Mouse (Mus musculus): ENCODE measurements at regions not wholly inside any gene's neighbourhood (a gene's known extent, or its start where the extent isn't known, plus 50 kb on each side); places are given as distances from the start of the nearest gene placed in this dataset.
A peak's percentile ranks its signal among the peaks of the same experiment; 100 is the strongest.

DNA sequence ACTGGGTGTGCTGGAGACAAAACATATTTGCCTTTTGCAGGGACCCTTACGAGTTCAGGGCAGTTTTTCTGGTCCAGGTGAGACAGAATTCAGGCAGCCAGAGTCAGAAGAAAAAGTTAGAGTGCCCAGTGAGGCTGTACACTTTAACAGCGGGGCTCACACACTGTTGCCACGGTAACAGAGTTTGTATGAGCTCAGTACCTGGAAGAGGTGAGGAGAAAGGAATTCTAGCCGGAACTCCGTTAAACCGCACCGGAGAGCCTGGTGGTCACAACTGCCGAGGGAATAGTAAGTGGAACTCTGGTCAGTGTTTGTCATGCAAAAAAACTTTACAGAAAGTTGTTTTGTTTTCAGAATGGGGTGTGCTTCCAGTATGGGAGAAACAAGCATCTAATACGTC is 222.6 kb upstream of the Pabpc6 start:
- ATAC-seq (no peak), DNase-seq (ENCODE audit: low spot score) (peak; percentile 42)
- Histone ChIP-seq H3K4me3 (ENCODE audit: low read length) (no peak overlapping the region), H3K27ac (no peak overlapping the region), H3K9ac (replicated peaks; ENCODE audit: low read length) (no peak overlapping the region), H3K36me3 (ENCODE audit: insufficient read depth, low read length) (no peaks in the 10 kb centered on the region), H3K9me3 (ENCODE audit: low read length) (no peaks in the 10 kb centered on the region), H3K27me3 (ENCODE audit: insufficient read depth, low read length) (no peaks in the 10 kb centered on the region), H3K4me2 (ENCODE audit: low read depth, low read length) (no peak overlapping the region), H3K4me1 (ENCODE audit: insufficient read depth, low read length) (peaks cover 14% of the 10 kb centered on the region)
- TF ChIP-seq CTCF (IDR thresholded peaks at IDR 0.05; ENCODE audit: low read depth), result no peak
- 63% methylated on average over 9 of the region's 9 CpGs for WGBS

DNA sequence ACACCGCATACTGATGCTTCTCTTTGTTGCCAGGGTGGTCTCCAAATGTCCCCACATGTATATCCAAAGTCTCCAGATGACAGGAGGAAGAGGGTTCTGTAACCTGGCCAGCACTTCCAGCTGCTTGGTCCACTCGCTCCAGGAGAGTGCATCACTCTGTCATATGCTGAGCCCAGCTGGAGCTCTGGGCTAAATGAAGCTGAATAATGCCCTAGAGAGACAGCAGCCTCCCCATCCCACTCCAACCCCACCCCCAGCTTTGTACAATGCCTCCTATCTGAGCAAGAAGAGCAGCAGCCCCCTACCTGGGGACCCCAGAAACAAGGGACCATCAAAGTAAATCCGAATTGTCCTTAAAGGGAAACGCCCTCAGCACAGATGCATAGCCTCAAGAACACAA is 219.0 kb upstream of the Pabpc6 start:
- no peak for TF ChIP-seq CTCF (IDR thresholded peaks at IDR 0.05; ENCODE audit: low read depth)
- DNase-seq (ENCODE audit: low spot score) (no peak), ATAC-seq (no peak)
- no peaks in the 10 kb centered on the region for H3K9me3 ChIP-seq (ENCODE audit: low read length)
- H3K36me3 ChIP-seq (ENCODE audit: insufficient read depth, low read length), result no peaks in the 10 kb centered on the region
- peaks cover 14% of the 10 kb centered on the region for H3K4me1 ChIP-seq (ENCODE audit: insufficient read depth, low read length)
- H3K27ac ChIP-seq, result no peak overlapping the region; the same call in 1 of the 2 replicates
- no peaks in the 10 kb centered on the region for H3K27me3 ChIP-seq (ENCODE audit: insufficient read depth, low read length)
- WGBS, result 40% methylated on average over 4 of the region's 4 CpGs
- no peak overlapping the region for H3K9ac ChIP-seq (replicated peaks; ENCODE audit: low read length)
- H3K4me2 ChIP-seq (ENCODE audit: low read depth, low read length), result no peak overlapping the region
- no peak overlapping the region for H3K4me3 ChIP-seq (ENCODE audit: low read length)

- DNase-seq (ENCODE audit: low spot score), result peak; percentile 65
Measured at GRCm38 (mm10) chr17:9885110-9885509, 215.6 kb upstream of the Pabpc6 start.

GRCm38 (mm10) chr17:9882639-9883226 is 213.2 kb upstream of the Pabpc6 start:
- no peak overlapping the region for H3K4me3 ChIP-seq (ENCODE audit: low read length)
- H3K27me3 ChIP-seq (ENCODE audit: insufficient read depth, low read length), result no peaks in the 10 kb centered on the region
- peak overlapping the region; percentile 42; the same call in 1 of the 2 replicates for H3K27ac ChIP-seq
- H3K9me3 ChIP-seq (ENCODE audit: low read length), result no peaks in the 10 kb centered on the region
- H3K4me2 ChIP-seq (ENCODE audit: low read depth, low read length), result no peak overlapping the region
- no peaks in the 10 kb centered on the region for H3K36me3 ChIP-seq (ENCODE audit: insufficient read depth, low read length)
- H3K4me1 ChIP-seq (ENCODE audit: insufficient read depth, low read length), result no peaks in the 10 kb centered on the region
- TF ChIP-seq CTCF (IDR thresholded peaks at IDR 0.05; ENCODE audit: low read depth), result no peak
- peak; percentile 45 for DNase-seq (ENCODE audit: low spot score)
- H3K9ac ChIP-seq (replicated peaks; ENCODE audit: low read length), result no peak overlapping the region
- no peak for ATAC-seq
- 28% methylated on average over 9 of the region's 9 CpGs for WGBS

More at GRCm38 (mm10) chr17:9885110-9885509, 215.6 kb upstream of the Pabpc6 start:
- Histone ChIP-seq H3K27me3 (ENCODE audit: insufficient read depth, low read length) (no peaks in the 10 kb centered on the region), H3K4me2 (ENCODE audit: low read depth, low read length) (no peak overlapping the region), H3K36me3 (ENCODE audit: insufficient read depth, low read length) (no peaks in the 10 kb centered on the region), H3K4me1 (ENCODE audit: insufficient read depth, low read length) (peaks cover 8% of the 10 kb centered on the region; the same call in 1 of the 2 replicates), H3K4me3 (ENCODE audit: low read length) (no peak overlapping the region), H3K9me3 (ENCODE audit: low read length) (no peaks in the 10 kb centered on the region), H3K9ac (replicated peaks; ENCODE audit: low read length) (no peak overlapping the region), H3K27ac (peak overlapping the region; percentile 9; the same call in 1 of the 2 replicates)
- ATAC-seq, result no peak
- TF ChIP-seq CTCF (IDR thresholded peaks at IDR 0.05; ENCODE audit: low read depth), result no peak
- WGBS, result 34% methylated on average over 7 of the region's 7 CpGs

- Histone ChIP-seq H3K27me3 (ENCODE audit: insufficient read depth, low read length) (no peaks in the 10 kb centered on the region), H3K9me3 (ENCODE audit: low read length) (no peaks in the 10 kb centered on the region), H3K27ac (peak overlapping the region; percentile 83), H3K4me3 (ENCODE audit: low read length) (no peak overlapping the region), H3K9ac (replicated peaks; ENCODE audit: low read length) (no peak overlapping the region), H3K4me2 (ENCODE audit: low read depth, low read length) (no peak overlapping the region), H3K4me1 (ENCODE audit: insufficient read depth, low read length) (no peaks in the 10 kb centered on the region), H3K36me3 (ENCODE audit: insufficient read depth, low read length) (no peaks in the 10 kb centered on the region)
- 37% methylated on average over 12 of the region's 12 CpGs for WGBS
- DNase-seq (ENCODE audit: low spot score), result peak; percentile 81
- TF ChIP-seq CTCF (IDR thresholded peaks at IDR 0.05; ENCODE audit: low read depth), result no peak
- peak; percentile 95 for ATAC-seq
Measured at GRCm38 (mm10) chr17:9879556-9880206, 210.2 kb upstream of the Pabpc6 start.

DNA sequence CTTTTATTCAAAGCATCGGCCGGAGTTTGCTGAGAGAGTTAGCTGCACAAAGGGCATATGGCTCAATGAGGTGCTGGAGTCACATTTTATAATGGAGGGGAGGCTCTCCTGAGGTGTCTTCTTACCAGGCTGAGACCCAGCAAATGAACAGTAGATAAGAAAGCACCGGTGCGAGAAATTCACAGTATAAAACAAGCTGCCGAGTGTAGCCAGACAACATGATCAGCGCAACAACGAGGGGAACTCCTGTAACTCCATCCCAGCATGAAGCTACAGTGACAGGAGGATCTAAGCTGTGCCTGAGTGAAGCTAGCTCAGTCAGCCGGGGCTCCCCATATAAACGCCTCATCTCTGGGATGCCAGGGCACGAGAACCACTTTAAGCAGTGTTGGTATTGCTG is 204.2 kb upstream of the Pabpc6 start:
- Histone ChIP-seq H3K4me1 (ENCODE audit: insufficient read depth, low read length) (peaks cover 7% of the 10 kb centered on the region; the same call in 1 of the 2 replicates), H3K9ac (replicated peaks; ENCODE audit: low read length) (no peak overlapping the region), H3K4me3 (ENCODE audit: low read length) (no peak overlapping the region), H3K9me3 (ENCODE audit: low read length) (no peaks in the 10 kb centered on the region), H3K4me2 (ENCODE audit: low read depth, low read length) (no peak overlapping the region), H3K27me3 (ENCODE audit: insufficient read depth, low read length) (no peaks in the 10 kb centered on the region), H3K36me3 (ENCODE audit: insufficient read depth, low read length) (no peaks in the 10 kb centered on the region), H3K27ac (peak overlapping the region; percentile 64)
- ATAC-seq (no peak), DNase-seq (ENCODE audit: low spot score) (no peak)
- no peak for TF ChIP-seq CTCF (IDR thresholded peaks at IDR 0.05; ENCODE audit: low read depth)
- WGBS, result 29% methylated on average over 10 of the region's 10 CpGs

- 80% methylated on average over 3 of the region's 3 CpGs for WGBS
- no peak overlapping the region for H3K27ac ChIP-seq
- TF ChIP-seq CTCF (IDR thresholded peaks at IDR 0.05; ENCODE audit: low read depth), result no peak
- no peaks in the 10 kb centered on the region for H3K36me3 ChIP-seq (ENCODE audit: insufficient read depth, low read length)
- DNase-seq (ENCODE audit: low spot score) (no peak), ATAC-seq (no peak)
- H3K4me2 ChIP-seq (ENCODE audit: low read depth, low read length), result no peak overlapping the region
- H3K9me3 ChIP-seq (ENCODE audit: low read length), result no peaks in the 10 kb centered on the region
- no peak overlapping the region for H3K4me3 ChIP-seq (ENCODE audit: low read length)
- H3K9ac ChIP-seq (replicated peaks; ENCODE audit: low read length), result no peak overlapping the region
- no peaks in the 10 kb centered on the region for H3K27me3 ChIP-seq (ENCODE audit: insufficient read depth, low read length)
- peaks cover 7% of the 10 kb centered on the region; the same call in 1 of the 2 replicates for H3K4me1 ChIP-seq (ENCODE audit: insufficient read depth, low read length)
Measured at GRCm38 (mm10) chr17:9870237-9870636, 200.7 kb upstream of the Pabpc6 start.
